Mouse (Mus musculus): ENCODE data around the gene Mboat2. TPM values are rescaled to one million over a fixed set of nuclear protein-coding genes. Genes with fewer than 3 reads are reported as not detected.

Mboat2 gene
- 1.3 and 1.5 TPM in 2 replicates for polyA plus RNA-seq (2012; rRNA removed)

DNA sequence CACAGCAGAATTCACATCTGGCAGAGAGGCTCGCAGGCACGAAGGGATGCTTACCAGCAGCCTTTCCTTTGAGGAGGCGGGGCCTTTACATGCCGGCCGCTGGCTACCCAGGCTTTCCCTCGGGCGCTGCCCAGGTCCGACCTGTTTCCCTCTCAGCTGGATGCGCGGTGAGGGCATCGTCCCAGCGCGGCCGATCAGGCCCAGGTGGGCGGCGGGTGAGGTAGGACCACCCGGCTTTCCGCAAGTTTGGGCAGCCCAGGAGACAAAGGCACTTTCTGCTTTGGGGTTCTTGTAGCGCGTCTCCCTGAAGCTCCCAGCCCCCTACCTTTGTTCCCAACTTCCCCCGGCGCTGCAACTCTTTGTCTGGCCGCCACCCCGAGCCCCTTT lies at the start of gene Mboat2:
TSS of gene Mboat2 (plus strand) at position 114 of the 387 bp plus-strand sequence.

DNA sequence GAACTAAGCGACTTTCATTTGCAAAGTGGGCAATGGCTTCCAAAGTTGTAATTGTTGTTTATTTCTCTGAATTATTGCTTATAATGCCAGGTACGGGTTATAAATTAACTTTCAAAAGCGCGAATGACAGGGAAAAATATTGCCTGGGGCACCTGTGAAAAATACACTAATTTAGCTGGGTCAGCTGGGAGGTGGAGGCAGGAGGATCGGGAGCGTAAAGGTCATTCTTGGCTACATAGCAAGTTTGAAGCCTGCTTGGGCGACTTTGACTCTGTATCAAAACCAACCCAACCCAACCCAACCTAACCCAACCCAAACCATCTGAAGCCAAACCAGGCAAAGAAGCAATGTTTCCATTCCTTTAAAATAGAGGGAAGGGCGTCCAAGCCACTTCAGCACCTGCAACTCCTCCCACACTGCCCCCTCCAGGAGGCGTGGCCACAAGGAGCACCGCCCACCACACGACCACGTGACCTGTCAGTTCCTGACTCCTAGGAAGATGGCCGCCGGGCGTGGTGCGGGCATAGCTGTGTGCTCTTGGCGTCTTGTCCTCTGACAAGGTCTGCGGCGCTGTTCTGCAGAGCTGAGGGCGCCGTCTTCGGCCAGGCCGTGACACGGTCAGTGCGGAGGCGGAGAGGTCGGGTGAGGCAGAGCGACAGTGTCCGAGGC lies 143.9 kb downstream of the Mboat2 start, which contains the start of gene Kidins220:
TSS of gene Kidins220 (plus strand) at position 480 of the 669 bp plus-strand sequence.

Other genes with a start within 250 kb of the Mboat2 start
- 5.2 and 5.8 TPM in 2 replicates for gene Klf11, start 179.6 kb upstream of the Mboat2 start, polyA plus RNA-seq (2012; rRNA removed)
- gene Cys1, start 149.1 kb upstream of the Mboat2 start, polyA plus RNA-seq (2012; rRNA removed): 0.88 and 0.92 TPM in 2 replicates
- gene Rrm2, start 122.6 kb upstream of the Mboat2 start, polyA plus RNA-seq (2012; rRNA removed): 130 and 169 TPM in 2 replicates
- 10.6 and 11.4 TPM in 2 replicates for gene Kidins220, start 144.0 kb downstream of the Mboat2 start, polyA plus RNA-seq (2012; rRNA removed)

All from liver, embryonic 14 days (tissue).